Comparison of ENCODE assay signal across 8 mouse cellular contexts in the genomic region with DNA sequence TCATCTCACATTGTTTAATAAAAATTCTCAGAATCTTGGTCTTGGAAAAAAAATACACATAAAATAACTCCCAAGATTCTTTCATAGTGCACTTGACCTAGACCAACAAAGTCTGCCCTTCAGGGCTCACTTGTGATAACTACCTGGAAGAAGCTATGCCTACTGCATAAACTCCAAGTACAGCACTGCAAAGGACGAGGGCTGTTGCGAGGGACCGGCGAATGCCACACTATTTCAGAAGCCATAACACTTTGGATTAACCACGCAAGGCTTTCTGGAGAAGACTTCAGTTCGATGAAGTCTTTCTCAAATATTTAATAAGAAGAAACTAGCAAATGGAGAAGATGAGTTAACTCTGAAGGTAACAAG. TPM values are rescaled to one million over a fixed set of nuclear protein-coding genes. Genes with fewer than 3 reads are reported as not detected.
DNase-seq lines count a peak whose midpoint lies in the region; ATAC-seq lines count a peak whose summit lies in the region.

No protein-coding gene starts in this region.

- H3K27me3 ChIP-seq in forebrain, embryonic 13.5 days = no peaks in the 10 kb centered on the region; the same call in 1 of the 2 replicates
- 0 out of 2 replicates have a peak, but pooled peaks cover 3% of the 10 kb centered on the region for H3K27me3 ChIP-seq in liver, embryonic 13.5 days

- ATAC-seq in frontal cortex, adult (ENCODE audit: low TSS enrichment) = peak; percentile 51; the same call in 1 of the 2 replicates
- ATAC-seq in CD4-positive, CD25-positive, alpha-beta regulatory T cell, adult 4 months = peak; percentile 27
- peak; percentile 52 for ATAC-seq in forebrain, embryonic 13.5 days
- peak; percentile 35 for ATAC-seq in liver, embryonic 13.5 days (ENCODE audit: low read depth)

- H3K9me3 ChIP-seq in forebrain, embryonic 13.5 days (replicated peaks) = no peaks in the 10 kb centered on the region
- H3K9me3 ChIP-seq in liver, embryonic 13.5 days (replicated peaks) = no peaks in the 10 kb centered on the region

- peak overlapping the region; percentile 76 for H3K4me2 ChIP-seq in forebrain, embryonic 13.5 days
- peak overlapping the region; percentile 83 for H3K4me2 ChIP-seq in liver, embryonic 13.5 days

- H3K4me1 ChIP-seq in forebrain, embryonic 13.5 days = peaks cover 6% of the 10 kb centered on the region
- H3K4me1 ChIP-seq in liver, embryonic 13.5 days (replicated peaks) = peaks cover 10% of the 10 kb centered on the region

- H3K4me3 ChIP-seq in forebrain, embryonic 13.5 days = peak overlapping the region; percentile 74
- peak overlapping the region; percentile 76 for H3K4me3 ChIP-seq in liver, embryonic 13.5 days (replicated peaks)

- no peak overlapping the region for H3K27ac ChIP-seq in forebrain, embryonic 13.5 days
- no peak overlapping the region for H3K27ac ChIP-seq in liver, embryonic 13.5 days

- no peak overlapping the region for H3K9ac ChIP-seq in forebrain, embryonic 13.5 days
- peak overlapping the region; percentile 42 for H3K9ac ChIP-seq in liver, embryonic 13.5 days

- DNase-seq in frontal cortex, postnatal 10 days (ENCODE audit: low spot score in 2 of 2) = no peak
- no peak for DNase-seq in liver, embryonic 13.5 days
- DNase-seq in testis, postnatal 10 days (ENCODE audit: low spot score) = peak; percentile 48
- DNase-seq in spleen, postnatal 4 days (ENCODE audit: low spot score in 2 of 2) = no peak
- DNase-seq in urinary bladder, postnatal 4 days (ENCODE audit: low spot score in 2 of 2) = no peak

- H3K36me3 ChIP-seq in forebrain, embryonic 13.5 days (ENCODE audit: poor library complexity, severe bottlenecking) = no peaks in the 10 kb centered on the region
- no peaks in the 10 kb centered on the region for H3K36me3 ChIP-seq in liver, embryonic 13.5 days

- 36% methylated on average over 6 of the region's 6 CpGs for WGBS in forebrain, embryonic 13.5 days
- 36% methylated on average over 6 of the region's 6 CpGs for WGBS in liver, embryonic 13.5 days (ENCODE audit: insufficient replicate concordance)

RNA-seq across cellular contexts. Expression of a gene that starts 0.4 kb away (rescaled TPM):
- polyA plus RNA-seq in CD4-positive, CD25-positive, alpha-beta regulatory T cell, adult 4 months (2017; shearing (Covaris generic)) = 1 to 10 TPM; 3.5 to 4.6 TPM
- polyA plus RNA-seq in forebrain, embryonic 13.5 days (2015; fragmentation: Nextera tagmentation; extraction: Ambion mirVana) = 7.7 and 8.9 TPM in 2 replicates
- polyA plus RNA-seq in liver, embryonic 13.5 days (2015; fragmentation: Nextera tagmentation; extraction: Ambion mirVana) = 2.7 and 3.0 TPM in 2 replicates
